Mouse (Mus musculus) layer of hippocampus, adult 2 months (tissue): ENCODE data around the gene Pus3. TPM values are rescaled to one million over a fixed set of nuclear protein-coding genes. Genes with fewer than 3 reads are reported as not detected.
A peak's percentile ranks its signal among the peaks of the same experiment; 100 is the strongest.
"Not testable (repeated sequence)": the region's sequence is repeated elsewhere in the genome, so short reads cannot be mapped to it uniquely, and the experiment has no call there.

Experiments
- DNase-seq, 2 experiments: peaks; one replicate each; pipeline ENCODE4 v3.0.0; 2022; ENCODE audit warnings: low spot score in 2 of 2
- H3K27ac ChIP-seq: fragments of 200-600 bp; 2 replicates; pipeline ENCODE4 v1.8.1; 2022
- H3K4me3 ChIP-seq: fragments of 200-600 bp; 2 replicates; pipeline ENCODE4 v1.8.1; 2022; ENCODE audit warnings: mild to moderate bottlenecking
- CTCF ChIP-seq: fragments of 200-600 bp; conservative IDR thresholded peaks from 2 replicates; pipeline ENCODE4 v1.8.1; 2022; ENCODE audit warnings: antibody characterized with exemption, mild to moderate bottlenecking, moderate library complexity
- total RNA-seq, 2 experiments: library from RNA; stranded (reverse); gene quantifications; 2 replicates each; pipeline ENCODE4 v1.2.3; 2021

Gene Pus3
- total RNA-seq, 2 experiments from 2014 or later, result 13.0 to 14.2 TPM

- no peak within 1 kb of the TSS for H3K4me3 ChIP-seq
- H3K27ac ChIP-seq, result no peak within 1 kb of the TSS
- TF ChIP-seq CTCF, result no peak
- DNase-seq, result no peak
Observed at GRCm38 (mm10) chr9:35611841-35612240, 53.4 kb downstream of the Pus3 start, which contains the start of gene Pate4. Gene Pate4, minus strand, starts transcription at chr9:35611941.

DNA sequence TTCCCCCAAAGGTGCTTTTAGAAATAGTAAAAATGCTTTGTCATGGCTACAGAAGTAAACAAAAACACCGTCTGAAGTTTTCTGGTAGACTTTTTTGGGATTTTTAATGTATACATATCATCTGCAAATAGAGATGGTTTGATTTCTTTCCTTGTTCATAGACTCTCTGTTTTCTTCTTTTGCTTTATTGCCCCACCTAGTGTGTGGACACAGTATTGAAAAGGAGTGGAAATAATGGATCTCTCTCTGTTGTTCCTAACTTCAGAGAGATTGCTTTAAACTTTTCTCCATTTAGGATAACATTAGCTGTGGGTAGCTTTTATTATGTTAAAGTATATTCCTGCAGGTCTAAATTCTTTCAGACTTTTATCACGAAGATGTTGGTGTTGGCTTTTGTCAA, 55.6 kb downstream of the Pus3 start:
- Histone ChIP-seq H3K4me3 (no peak overlapping the region), H3K27ac (no peak overlapping the region)
- peak; percentile 71 for TF ChIP-seq CTCF
- no peak for DNase-seq

DNA sequence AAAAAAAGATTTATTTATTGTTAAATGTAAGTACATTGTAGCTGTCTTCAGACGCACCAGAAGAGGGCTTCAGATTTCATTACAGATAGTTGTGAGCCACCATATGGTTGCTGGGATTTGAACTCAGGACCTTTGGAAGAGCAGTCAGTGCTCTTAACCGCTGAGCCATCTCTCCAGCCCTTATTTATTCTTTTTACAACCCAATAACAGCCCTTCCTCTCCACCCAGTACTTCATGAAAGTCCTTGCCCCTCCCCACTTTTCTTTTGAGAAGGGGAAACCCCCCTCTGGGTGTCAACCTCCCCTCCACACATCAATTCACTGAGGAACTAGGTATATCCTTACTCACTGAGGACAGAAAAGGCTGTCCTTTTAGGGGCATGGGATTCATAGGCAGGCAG, 58.4 kb downstream of the Pus3 start:
- H3K4me3 ChIP-seq, DNase-seq, H3K27ac ChIP-seq: not testable (repeated sequence)

Other genes starting within 250 kb of the Pus3 start
- 10 to 100 TPM; 11.3 to 14.2 TPM for gene Cdon, start 137.5 kb upstream of the Pus3 start, total RNA-seq
- gene Gm1113, start 40.3 kb upstream of the Pus3 start, total RNA-seq, result not detected
- gene Ddx25, start 67 bp upstream of the Pus3 start, total RNA-seq, result 10 to 100 TPM; 13.9 to 14.9 TPM
- gene Pate2, start 11.7 kb downstream of the Pus3 start, total RNA-seq, result under 1 TPM; 0.74 to 0.79 TPM
- 10 to 100 TPM; 13.0 to 15.8 TPM for gene Hyls1, start 11.8 kb downstream of the Pus3 start, total RNA-seq
- not detected for gene Pate4, start 53.3 kb downstream of the Pus3 start, total RNA-seq
- not detected for gene Pate3, start 89.6 kb downstream of the Pus3 start, total RNA-seq
- not detected for gene Pate1, start 128.8 kb downstream of the Pus3 start, total RNA-seq
- not detected for gene Gm17677, start 182.5 kb downstream of the Pus3 start, total RNA-seq
- not detected for gene Gm17727, start 219.5 kb downstream of the Pus3 start, total RNA-seq
- not detected for gene Gm27235, start 231.5 kb downstream of the Pus3 start, total RNA-seq
- gene D730048I06Rik, start 231.5 kb downstream of the Pus3 start, total RNA-seq, result not detected